Mouse (Mus musculus): ENCODE data around the gene Mcm10. TPM values are rescaled to one million over a fixed set of nuclear protein-coding genes. Genes with fewer than 3 reads are reported as not detected.

Gene Mcm10
- polyA plus RNA-seq, 1 experiment from 2014 or later = 30.0 TPM

- Histone ChIP-seq H3K9ac (replicated peaks) (no peak overlapping the region), H3K9me3 (no peaks in the 10 kb centered on the region), H3K4me3 (no peak overlapping the region), H3K27ac (replicated peaks) (no peak overlapping the region), H3K4me1 (peaks cover 9% of the 10 kb centered on the region), H3K4me2 (replicated peaks) (no peak overlapping the region), H3K27me3 (no peaks in the 10 kb centered on the region), H3K36me3 (no peaks in the 10 kb centered on the region)
- WGBS = 93% methylated on average over 12 of the region's 12 CpGs
- ATAC-seq (ENCODE audit: low FRiP score, low read depth) = no peak
These were observed 27.9 kb upstream of the Mcm10 start for GRCm38 (mm10) chr2:5040281-5041161.

DNA sequence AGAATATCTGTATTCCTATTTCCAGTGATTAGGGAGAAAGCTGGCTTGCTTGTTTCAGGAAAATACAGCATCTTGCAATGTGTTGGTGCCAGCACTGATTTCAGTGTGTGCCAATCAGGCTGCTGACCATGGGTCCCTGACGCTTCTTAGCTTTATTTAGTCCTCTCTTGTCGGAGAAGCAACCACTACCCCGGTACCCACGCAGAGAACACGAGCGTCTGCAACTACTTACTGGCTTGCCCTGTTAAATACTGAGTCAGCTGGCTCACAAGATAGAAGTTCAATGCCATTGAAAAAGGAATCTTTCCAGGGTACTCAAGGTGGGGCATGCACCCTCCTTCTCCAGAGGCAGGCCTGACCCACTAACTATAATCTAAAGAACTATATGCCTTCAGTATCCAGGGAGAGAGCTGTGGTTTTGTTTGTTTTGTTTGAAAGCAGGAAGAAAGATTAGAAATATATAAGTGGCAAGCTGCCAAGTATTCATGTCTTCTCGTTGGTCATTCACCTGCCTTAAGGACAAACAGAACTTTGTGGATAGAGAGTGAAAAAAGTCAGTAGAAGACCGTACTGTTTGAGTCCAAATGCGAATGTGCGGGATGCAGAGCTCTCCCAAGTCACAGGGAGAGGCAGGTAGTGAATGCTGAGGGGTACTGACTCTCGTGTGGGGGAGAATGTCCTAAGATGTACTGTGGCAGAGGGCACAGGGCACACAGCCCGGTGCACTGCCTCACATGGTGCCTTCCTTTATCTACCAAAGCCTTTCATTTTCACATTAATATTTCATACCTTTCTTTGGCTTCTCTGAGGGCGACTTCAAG, 27.0 kb upstream of the Mcm10 start:
- no peaks in the 10 kb centered on the region for H3K9me3 ChIP-seq
- H3K36me3 ChIP-seq = no peaks in the 10 kb centered on the region
- WGBS = 86% methylated on average over 13 of the region's 13 CpGs
- 0 out of 2 replicates have a peak, but pooled peaks cover 4% of the 10 kb centered on the region for H3K4me1 ChIP-seq
- H3K27ac ChIP-seq (replicated peaks) = no peak overlapping the region
- ATAC-seq (ENCODE audit: low FRiP score, low read depth) = no peak
- no peaks in the 10 kb centered on the region for H3K27me3 ChIP-seq
- H3K9ac ChIP-seq (replicated peaks) = no peak overlapping the region
- no peak overlapping the region for H3K4me2 ChIP-seq (replicated peaks)
- H3K4me3 ChIP-seq = no peak overlapping the region

- H3K9ac ChIP-seq (replicated peaks) = no peak overlapping the region
- H3K4me2 ChIP-seq (replicated peaks) = no peak overlapping the region
- ATAC-seq (ENCODE audit: low FRiP score, low read depth) = 0 out of 2 replicates have a peak, but pooled peaks have one; percentile 38
- H3K27me3 ChIP-seq = no peaks in the 10 kb centered on the region
- WGBS = 62% methylated on average over 5 of the region's 5 CpGs
- H3K9me3 ChIP-seq = no peaks in the 10 kb centered on the region
- no peak overlapping the region for H3K27ac ChIP-seq (replicated peaks)
- H3K4me3 ChIP-seq = no peak overlapping the region
- H3K36me3 ChIP-seq = no peaks in the 10 kb centered on the region
- 0 out of 2 replicates have a peak, but pooled peaks cover 4% of the 10 kb centered on the region for H3K4me1 ChIP-seq
These were observed 25.7 kb upstream of the Mcm10 start for GRCm38 (mm10) chr2:5038320-5038719.

- Histone ChIP-seq H3K36me3 (no peaks in the 10 kb centered on the region), H3K27me3 (no peaks in the 10 kb centered on the region), H3K9me3 (no peaks in the 10 kb centered on the region), H3K4me2 (replicated peaks) (no peak overlapping the region), H3K27ac (replicated peaks) (no peak overlapping the region), H3K9ac (replicated peaks) (no peak overlapping the region), H3K4me3 (no peak overlapping the region), H3K4me1 (0 out of 2 replicates have a peak, but pooled peaks cover 4% of the 10 kb centered on the region)
- 58% methylated on average over 3 of the region's 3 CpGs for WGBS
- no peak for ATAC-seq (ENCODE audit: low FRiP score, low read depth)
These were observed 24.8 kb upstream of the Mcm10 start for GRCm38 (mm10) chr2:5037390-5037789.

GRCm38 (mm10) chr2:5036411-5037076, 24.0 kb upstream of the Mcm10 start:
- no peaks in the 10 kb centered on the region for H3K9me3 ChIP-seq
- no peak overlapping the region for H3K27ac ChIP-seq (replicated peaks)
- H3K4me3 ChIP-seq = no peak overlapping the region
- H3K4me1 ChIP-seq = 0 out of 2 replicates have a peak, but pooled peaks cover 4% of the 10 kb centered on the region
- no peak overlapping the region for H3K4me2 ChIP-seq (replicated peaks)
- H3K9ac ChIP-seq (replicated peaks) = no peak overlapping the region
- WGBS = 80% methylated on average over 10 of the region's 10 CpGs
- no peak for ATAC-seq (ENCODE audit: low FRiP score, low read depth)
- H3K36me3 ChIP-seq = no peaks in the 10 kb centered on the region
- H3K27me3 ChIP-seq = no peaks in the 10 kb centered on the region

DNA sequence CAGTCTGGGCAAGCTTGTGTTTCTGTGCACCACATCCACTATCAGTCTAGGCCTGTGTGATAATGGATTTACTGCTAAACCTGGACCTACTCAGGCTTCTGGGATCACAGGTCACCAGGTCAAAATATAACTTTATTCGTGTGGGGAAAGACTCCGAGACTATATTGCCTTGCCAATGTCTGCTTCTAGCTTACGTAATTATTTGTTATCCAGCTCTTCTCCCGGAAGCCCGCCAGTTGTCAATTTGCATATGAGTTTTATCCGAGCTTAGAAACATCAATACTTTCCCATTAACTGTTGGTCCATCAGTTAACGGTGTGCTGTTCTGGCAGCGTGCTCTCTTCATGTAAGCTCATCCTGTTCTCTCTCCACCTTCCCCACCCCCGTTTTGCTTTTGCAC, 22.6 kb upstream of the Mcm10 start:
- ATAC-seq (ENCODE audit: low FRiP score, low read depth) = no peak
- no peak overlapping the region for H3K4me3 ChIP-seq
- H3K36me3 ChIP-seq = no peaks in the 10 kb centered on the region
- 0 out of 2 replicates have a peak, but pooled peaks cover 4% of the 10 kb centered on the region for H3K4me1 ChIP-seq
- H3K4me2 ChIP-seq (replicated peaks) = no peak overlapping the region
- no peak overlapping the region for H3K9ac ChIP-seq (replicated peaks)
- 82% methylated on average over 9 of the region's 9 CpGs for WGBS
- no peaks in the 10 kb centered on the region for H3K27me3 ChIP-seq
- H3K9me3 ChIP-seq = no peaks in the 10 kb centered on the region
- H3K27ac ChIP-seq (replicated peaks) = no peak overlapping the region

- Histone ChIP-seq H3K36me3 (no peaks in the 10 kb centered on the region), H3K27me3 (no peaks in the 10 kb centered on the region), H3K27ac (replicated peaks) (no peak overlapping the region), H3K9me3 (no peaks in the 10 kb centered on the region), H3K4me1 (0 out of 2 replicates have a peak, but pooled peaks cover 4% of the 10 kb centered on the region), H3K9ac (replicated peaks) (no peak overlapping the region), H3K4me3 (no peak overlapping the region), H3K4me2 (replicated peaks) (no peak overlapping the region)
- 86% methylated on average over 8 of the region's 8 CpGs for WGBS
- no peak for ATAC-seq (ENCODE audit: low FRiP score, low read depth)
These were observed 22.2 kb upstream of the Mcm10 start for GRCm38 (mm10) chr2:5034801-5035200.

- H3K9me3 ChIP-seq = no peaks in the 10 kb centered on the region
- no peak overlapping the region for H3K4me3 ChIP-seq
- H3K4me2 ChIP-seq (replicated peaks) = no peak overlapping the region
- no peak for ATAC-seq (ENCODE audit: low FRiP score, low read depth)
- 0 out of 2 replicates have a peak, but pooled peaks cover 4% of the 10 kb centered on the region for H3K4me1 ChIP-seq
- H3K27ac ChIP-seq (replicated peaks) = no peak overlapping the region
- 82% methylated on average over 9 of the region's 15 CpGs for WGBS
- no peaks in the 10 kb centered on the region for H3K27me3 ChIP-seq
- H3K9ac ChIP-seq (replicated peaks) = no peak overlapping the region
- H3K36me3 ChIP-seq = no peaks in the 10 kb centered on the region
These were observed 21.2 kb upstream of the Mcm10 start for GRCm38 (mm10) chr2:5033546-5034420.

GRCm38 (mm10) chr2:5032665-5033064, 20.1 kb upstream of the Mcm10 start:
- Histone ChIP-seq H3K9ac (replicated peaks) (no peak overlapping the region), H3K36me3 (no peaks in the 10 kb centered on the region), H3K4me3 (no peak overlapping the region), H3K4me1 (no peaks in the 10 kb centered on the region), H3K9me3 (no peaks in the 10 kb centered on the region), H3K27ac (replicated peaks) (no peak overlapping the region), H3K4me2 (replicated peaks) (no peak overlapping the region), H3K27me3 (no peaks in the 10 kb centered on the region)
- ATAC-seq (ENCODE audit: low FRiP score, low read depth) = no peak
- WGBS = 86% methylated on average over 5 of the region's 5 CpGs

DNA sequence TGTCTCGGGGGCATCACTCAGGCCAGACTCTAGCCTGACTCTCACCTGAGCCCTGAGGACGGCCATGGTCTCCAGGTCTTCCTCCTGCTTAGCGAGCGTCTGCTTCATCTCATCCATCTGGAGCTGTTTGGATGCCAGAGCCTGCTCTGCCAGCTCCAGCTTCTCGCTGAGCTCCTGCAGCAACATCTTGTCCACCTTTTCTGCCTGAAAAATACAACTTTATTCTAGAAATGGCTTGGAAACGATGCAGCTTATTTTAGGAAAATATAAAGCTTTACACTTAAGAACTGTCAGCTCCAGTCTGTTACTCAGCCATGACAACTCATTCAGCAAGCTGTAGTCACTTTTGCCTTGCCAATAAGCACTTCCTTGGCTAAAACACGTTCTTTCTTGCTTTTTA, 18.6 kb upstream of the Mcm10 start:
- Histone ChIP-seq H3K27ac (replicated peaks) (no peak overlapping the region), H3K9ac (replicated peaks) (no peak overlapping the region), H3K4me1 (0 out of 2 replicates have a peak, but pooled peaks cover 4% of the 10 kb centered on the region), H3K9me3 (no peaks in the 10 kb centered on the region), H3K4me2 (replicated peaks) (no peak overlapping the region), H3K4me3 (no peak overlapping the region), H3K36me3 (no peaks in the 10 kb centered on the region), H3K27me3 (no peaks in the 10 kb centered on the region)
- no peak for ATAC-seq (ENCODE audit: low FRiP score, low read depth)
- 83% methylated on average over 7 of the region's 7 CpGs for WGBS

- Histone ChIP-seq H3K4me1 (0 out of 2 replicates have a peak, but pooled peaks cover 4% of the 10 kb centered on the region), H3K9me3 (0 out of 2 replicates have a peak, but pooled peaks cover 2% of the 10 kb centered on the region), H3K36me3 (no peaks in the 10 kb centered on the region), H3K9ac (replicated peaks) (no peak overlapping the region), H3K4me2 (replicated peaks) (no peak overlapping the region), H3K27ac (replicated peaks) (no peak overlapping the region), H3K27me3 (no peaks in the 10 kb centered on the region), H3K4me3 (no peak overlapping the region)
- 90% methylated on average over 4 of the region's 4 CpGs for WGBS
- no peak for ATAC-seq (ENCODE audit: low FRiP score, low read depth)
These were observed 17.2 kb upstream of the Mcm10 start for GRCm38 (mm10) chr2:5029808-5030207.

Data from midbrain, embryonic 12.5 days (tissue).